8 mouse cellular contexts compared by ENCODE assay signal in the genomic region with DNA sequence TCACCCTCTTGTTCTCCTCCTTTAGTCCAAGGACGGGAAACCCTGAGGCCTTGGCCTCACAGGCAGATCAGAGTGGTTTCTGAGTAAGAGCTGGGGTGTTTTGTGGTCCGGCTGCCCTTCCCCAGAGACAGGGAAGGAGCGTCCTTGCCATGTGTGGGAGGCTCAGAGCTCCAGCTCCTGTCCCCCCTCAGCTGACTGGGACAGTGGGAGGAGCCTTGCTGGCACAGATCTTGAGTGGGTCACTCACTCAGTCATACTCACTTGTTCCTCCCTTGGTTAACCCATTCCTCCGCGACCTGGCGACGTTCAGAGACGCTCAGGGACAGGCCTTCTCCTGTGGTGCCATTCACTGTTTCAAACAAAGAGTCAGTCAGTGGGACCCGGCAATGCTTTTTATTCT. TPM values are rescaled to one million over a fixed set of nuclear protein-coding genes. Genes with fewer than 3 reads are reported as not detected.
A peak's percentile ranks its signal among the peaks of the same experiment; 100 is the strongest.
DNase-seq lines count a peak whose midpoint lies in the region.

No protein-coding gene starts in this region.

- peak; percentile 17 for DNase-seq in embryo, embryonic 11 days
- no peak for DNase-seq in embryo, embryonic 9.5 days (ENCODE audit: extremely low spot score)
- peak; percentile 71 for DNase-seq in layer of hippocampus, adult 9-11 months
- DNase-seq in layer of hippocampus, postnatal 25 days (ENCODE audit: extremely low spot score in 1 of 2, low spot score in 1 of 2) = no peak
- DNase-seq in adrenal gland, postnatal 25 days = peak; percentile 67
- DNase-seq in lung, postnatal 36 days = peak; percentile 41
- DNase-seq in c-Kit-positive CD71-positive TER-119-positive erythroid progenitor cells, embryonic 14.5 days (ENCODE audit: low spot score) = no peak
- no peak for DNase-seq in frontal cortex, postnatal 36 days (ENCODE audit: low spot score in 2 of 2)

RNA-seq across cellular contexts. Expression of gene Npl, which starts 14.2 kb away (rescaled TPM):
- 1 to 10 TPM; 3.6 to 4.5 TPM for total RNA-seq in layer of hippocampus, postnatal 25 days (2021)
- 11.3 and 12.7 TPM in 2 replicates for total RNA-seq in adrenal gland, postnatal 25 days (2021)

RNA-seq across cellular contexts. Expression of gene Dhx9, which starts 48.2 kb away (rescaled TPM):
- 100 to 1,000 TPM; 101 to 106 TPM for total RNA-seq in layer of hippocampus, postnatal 25 days (2021)
- 116 and 128 TPM in 2 replicates for total RNA-seq in adrenal gland, postnatal 25 days (2021)

Comparison
In these comparisons a context has a peak if more than half of its experiments do, and no peak if none do; other contexts are left out.
1. DNase-seq: peak in embryo, embryonic 11 days (single experiment), layer of hippocampus, adult 9-11 months (single experiment), adrenal gland, postnatal 25 days (single experiment) and lung, postnatal 36 days (single experiment); none in embryo, embryonic 9.5 days (single experiment), layer of hippocampus, postnatal 25 days (0 of 2), c-Kit-positive CD71-positive TER-119-positive erythroid progenitor cells, embryonic 14.5 days (single experiment) and frontal cortex, postnatal 36 days (0 of 2).